Mouse (Mus musculus) bone marrow, adult 2 months (tissue): ENCODE results near the gene Itgax.

Experiments used
- CTCF ChIP-seq: fragments of 200-500 bp; IDR thresholded peaks from 2 replicates; pipeline ENCODE4 v1.5.1; 2011; ENCODE audit warnings: low read length, control low read depth; ENCODE audit not compliant: control insufficient read depth, insufficient read depth
- POLR2A ChIP-seq: fragments of 200-500 bp; IDR thresholded peaks from 2 replicates; pipeline ENCODE4 v1.6.1; 2011; ENCODE audit warnings: low read depth, mild to moderate bottlenecking, control low read depth, low read length, borderline replicate concordance; ENCODE audit not compliant: control insufficient read depth

- TF ChIP-seq CTCF (no peak), POLR2A (no peak)
These were observed 14.8 kb upstream of the Itgax start for GRCm38 (mm10) chr7:128114371-128115105.
